Mouse (Mus musculus) forebrain, embryonic 15.5 days (tissue): ENCODE measurements around the gene Tstd1. TPM values are rescaled to one million over a fixed set of nuclear protein-coding genes. Genes with fewer than 3 reads are reported as not detected.
A peak's percentile ranks its signal among the peaks of the same experiment; 100 is the strongest.

Experiments used
- ATAC-seq: fragments of 200-750 bp; cut with Nextera tagmentation; replicated peaks from 2 replicates; pipeline ENCODE4 v1.8.0; 2017; ENCODE audit warnings: mild to moderate bottlenecking, moderate TSS enrichment, moderate library complexity
- H3K27ac ChIP-seq: fragments of 300-500 bp; sonication (generic); replicated peaks from 2 replicates; pipeline ENCODE4 v1.5.1; 2015; ENCODE audit warnings: mild to moderate bottlenecking, inconsistent platforms
- H3K27me3 ChIP-seq: fragments of 300-500 bp; sonication (generic); 2 replicates; pipeline ENCODE4 v1.6.1; 2015; ENCODE audit warnings: inconsistent platforms
- H3K36me3 ChIP-seq: fragments of 300-500 bp; sonication (generic); 2 replicates; pipeline ENCODE4 v1.6.1; 2015; ENCODE audit warnings: mild to moderate bottlenecking, inconsistent platforms
- H3K4me1 ChIP-seq: fragments of 300-500 bp; sonication (generic); 2 replicates; pipeline ENCODE4 v1.6.1; 2015; ENCODE audit warnings: inconsistent platforms
- H3K4me2 ChIP-seq: fragments of 300-500 bp; sonication (generic); replicated peaks from 2 replicates; pipeline ENCODE4 v1.6.1; 2015; ENCODE audit warnings: mild to moderate bottlenecking, inconsistent platforms
- H3K4me3 ChIP-seq: fragments of 300-500 bp; sonication (generic); 2 replicates; pipeline ENCODE4 v1.5.1; 2015; ENCODE audit warnings: mild to moderate bottlenecking, inconsistent platforms
- H3K9ac ChIP-seq: fragments of 300-500 bp; sonication (generic); replicated peaks from 2 replicates; pipeline ENCODE4 v1.6.1; 2015; ENCODE audit warnings: mild to moderate bottlenecking, inconsistent platforms
- H3K9me3 ChIP-seq: fragments of 300-500 bp; sonication (generic); 2 replicates; pipeline ENCODE4 v1.6.1; 2016; ENCODE audit warnings: inconsistent platforms
- WGBS: fragments of 180-500 bp; shearing (Covaris S2); methylation state at CpG from one replicate; pipeline ENCODE4 v1.1.7; 2015; ENCODE audit warnings: mixed read lengths; 5-methylcytosine and 5-hydroxymethylcytosine counted together
- polyA plus RNA-seq: library from polyadenylated mRNA; unstranded; fragments of >200 nt; fragmentation: Nextera tagmentation; extraction: Ambion mirVana; gene quantifications from 2 replicates; pipeline ENCODE4 v1.2.1, GENCODE M21; 2015

Tstd1 gene
- polyA plus RNA-seq, 1 experiment from 2014 or later, result 13.0 TPM

- Histone ChIP-seq H3K4me2 (no peak overlapping the region), H3K9me3 (no peaks in the 10 kb centered on the region), H3K4me3 (no peak overlapping the region), H3K27me3 (no peaks in the 10 kb centered on the region), H3K4me1 (no peaks in the 10 kb centered on the region), H3K36me3 (peaks cover 52% of the 10 kb centered on the region), H3K9ac (no peak overlapping the region), H3K27ac (no peak overlapping the region)
- WGBS, result 70% methylated on average over 5 of the region's 5 CpGs
- ATAC-seq, result no peak
Observed at GRCm38 (mm10) chr1:171419905-171420304, 1.2 kb downstream of the Tstd1 start.

- ATAC-seq, result no peak
- Histone ChIP-seq H3K9me3 (no peaks in the 10 kb centered on the region), H3K27ac (no peak overlapping the region), H3K4me2 (no peak overlapping the region), H3K27me3 (no peaks in the 10 kb centered on the region), H3K4me3 (no peak overlapping the region), H3K36me3 (peaks cover 29% of the 10 kb centered on the region), H3K4me1 (no peaks in the 10 kb centered on the region), H3K9ac (no peak overlapping the region)
- WGBS, result 89% methylated on average over 8 of the region's 8 CpGs
Observed at GRCm38 (mm10) chr1:171422504-171423095, 3.9 kb downstream of the Tstd1 start.

GRCm38 (mm10) chr1:171424638-171425037, 6.0 kb downstream of the Tstd1 start:
- Histone ChIP-seq H3K36me3 (peaks cover 10% of the 10 kb centered on the region), H3K9me3 (no peaks in the 10 kb centered on the region), H3K9ac (no peak overlapping the region), H3K4me1 (no peaks in the 10 kb centered on the region), H3K4me2 (no peak overlapping the region), H3K27ac (no peak overlapping the region), H3K27me3 (no peaks in the 10 kb centered on the region), H3K4me3 (no peak overlapping the region)
- WGBS, result 80% methylated on average over 5 of the region's 5 CpGs
- no peak for ATAC-seq

GRCm38 (mm10) chr1:171425126-171425525, 6.5 kb downstream of the Tstd1 start:
- no peak overlapping the region for H3K4me3 ChIP-seq
- H3K27ac ChIP-seq, result no peak overlapping the region
- H3K27me3 ChIP-seq, result no peaks in the 10 kb centered on the region
- no peaks in the 10 kb centered on the region for H3K4me1 ChIP-seq
- ATAC-seq, result no peak
- no peak overlapping the region for H3K4me2 ChIP-seq
- no peak overlapping the region for H3K9ac ChIP-seq
- H3K9me3 ChIP-seq, result no peaks in the 10 kb centered on the region
- peaks cover 6% of the 10 kb centered on the region; the same call in 1 of the 2 replicates for H3K36me3 ChIP-seq
- 87% methylated on average over 4 of the region's 4 CpGs for WGBS

- Histone ChIP-seq H3K36me3 (no peaks in the 10 kb centered on the region), H3K4me3 (no peak overlapping the region), H3K27ac (no peak overlapping the region), H3K9me3 (no peaks in the 10 kb centered on the region), H3K27me3 (peaks cover 5% of the 10 kb centered on the region; the same call in 1 of the 2 replicates), H3K9ac (no peak overlapping the region), H3K4me2 (no peak overlapping the region), H3K4me1 (peaks cover 2% of the 10 kb centered on the region)
- ATAC-seq, result no peak
- WGBS, result 80% methylated on average over 5 of the region's 5 CpGs
Observed at GRCm38 (mm10) chr1:171432158-171432557, 13.5 kb downstream of the Tstd1 start.

GRCm38 (mm10) chr1:171435288-171435814, 16.7 kb downstream of the Tstd1 start:
- 66% methylated on average over 7 of the region's 7 CpGs for WGBS
- Histone ChIP-seq H3K27me3 (peaks cover 29% of the 10 kb centered on the region; the same call in 1 of the 2 replicates), H3K4me1 (peaks cover 10% of the 10 kb centered on the region), H3K36me3 (no peaks in the 10 kb centered on the region), H3K27ac (no peak overlapping the region), H3K9me3 (no peaks in the 10 kb centered on the region), H3K9ac (no peak overlapping the region), H3K4me3 (no peak overlapping the region), H3K4me2 (no peak overlapping the region)
- ATAC-seq, result no peak

GRCm38 (mm10) chr1:171435974-171436373, 17.3 kb downstream of the Tstd1 start:
- Histone ChIP-seq H3K27ac (no peak overlapping the region), H3K9me3 (no peaks in the 10 kb centered on the region), H3K36me3 (no peaks in the 10 kb centered on the region), H3K4me2 (no peak overlapping the region), H3K9ac (no peak overlapping the region), H3K27me3 (peaks cover 29% of the 10 kb centered on the region; the same call in 1 of the 2 replicates), H3K4me3 (no peak overlapping the region), H3K4me1 (peaks cover 10% of the 10 kb centered on the region)
- WGBS, result 69% methylated on average over 1 of the region's 1 CpGs
- no peak for ATAC-seq

GRCm38 (mm10) chr1:171437264-171438013, 18.8 kb downstream of the Tstd1 start, which contains the start of gene F11r:
F11r (plus strand) TSS chr1:171437535.
- Histone ChIP-seq H3K9me3 (no peaks in the 10 kb centered on the region), H3K4me1 (peaks cover 10% of the 10 kb centered on the region), H3K36me3 (no peaks in the 10 kb centered on the region), H3K4me2 (peak within 1 kb of the TSS; percentile 46), H3K4me3 (peak within 1 kb of the TSS; percentile 37), H3K9ac (peak within 1 kb of the TSS; percentile 19; the same call in 1 of the 2 replicates), H3K27ac (no peak within 1 kb of the TSS; the same call in 1 of the 2 replicates), H3K27me3 (peaks cover 29% of the 10 kb centered on the region; the same call in 1 of the 2 replicates)
- ATAC-seq, result peak; percentile 66
- 1% methylated on average over 46 of the region's 46 CpGs for WGBS

GRCm38 (mm10) chr1:171438014-171438670, 19.5 kb downstream of the Tstd1 start:
- peak; percentile 27; the same call in 1 of the 2 replicates for ATAC-seq
- no peaks in the 10 kb centered on the region for H3K36me3 ChIP-seq
- no peak overlapping the region for H3K27ac ChIP-seq
- H3K4me3 ChIP-seq, result peak overlapping the region; percentile 37
- no peaks in the 10 kb centered on the region for H3K9me3 ChIP-seq
- peak overlapping the region; percentile 19; the same call in 1 of the 2 replicates for H3K9ac ChIP-seq
- WGBS, result 9% methylated on average over 18 of the region's 18 CpGs
- H3K27me3 ChIP-seq, result peaks cover 29% of the 10 kb centered on the region; the same call in 1 of the 2 replicates
- peaks cover 10% of the 10 kb centered on the region for H3K4me1 ChIP-seq
- peak overlapping the region; percentile 46 for H3K4me2 ChIP-seq

GRCm38 (mm10) chr1:171439072-171439471, 20.4 kb downstream of the Tstd1 start:
- H3K36me3 ChIP-seq, result no peaks in the 10 kb centered on the region
- 60% methylated on average over 8 of the region's 8 CpGs for WGBS
- no peak overlapping the region for H3K4me2 ChIP-seq
- no peak overlapping the region for H3K9ac ChIP-seq
- H3K4me1 ChIP-seq, result peaks cover 10% of the 10 kb centered on the region
- H3K27ac ChIP-seq, result no peak overlapping the region
- H3K27me3 ChIP-seq, result peaks cover 29% of the 10 kb centered on the region; the same call in 1 of the 2 replicates
- ATAC-seq, result no peak
- no peak overlapping the region for H3K4me3 ChIP-seq
- H3K9me3 ChIP-seq, result no peaks in the 10 kb centered on the region

GRCm38 (mm10) chr1:171440025-171440725, 21.5 kb downstream of the Tstd1 start:
- Histone ChIP-seq H3K4me2 (no peak overlapping the region), H3K36me3 (no peaks in the 10 kb centered on the region), H3K4me3 (no peak overlapping the region), H3K4me1 (peaks cover 10% of the 10 kb centered on the region), H3K9me3 (no peaks in the 10 kb centered on the region), H3K27ac (0 out of 2 replicates have a peak overlapping the region, but pooled peaks have one; percentile 18), H3K27me3 (peaks cover 29% of the 10 kb centered on the region; the same call in 1 of the 2 replicates), H3K9ac (no peak overlapping the region)
- ATAC-seq, result no peak
- 55% methylated on average over 9 of the region's 9 CpGs for WGBS
